Mouse (Mus musculus): ENCODE data around the gene Necab2.
A peak's percentile ranks its signal among the peaks of the same experiment; 100 is the strongest.

The Necab2 gene

GRCm38 (mm10) chr8:119446211-119446989, at the start of gene Necab2:
TSS of gene Necab2 (plus strand) at chr8:119446719.
- DNase-seq, result peak; percentile 88

GRCm38 (mm10) chr8:119398558-119398957, 48.0 kb upstream of the Necab2 start:
- no peak for DNase-seq

- no peak for DNase-seq
Observed at GRCm38 (mm10) chr8:119399255-119399654, 47.3 kb upstream of the Necab2 start.

GRCm38 (mm10) chr8:119400122-119400671, 46.3 kb upstream of the Necab2 start:
- DNase-seq, result peak; percentile 49

- no peak for DNase-seq
Observed at GRCm38 (mm10) chr8:119400904-119401303, 45.6 kb upstream of the Necab2 start.

- DNase-seq, result no peak
Observed at GRCm38 (mm10) chr8:119403912-119404311, 42.6 kb upstream of the Necab2 start.

- no peak for DNase-seq
Observed at GRCm38 (mm10) chr8:119404648-119405047, 41.9 kb upstream of the Necab2 start.

GRCm38 (mm10) chr8:119408311-119408710, 38.2 kb upstream of the Necab2 start:
- DNase-seq, result no peak

- no peak for DNase-seq
Observed at GRCm38 (mm10) chr8:119412037-119412734, 34.3 kb upstream of the Necab2 start.

- DNase-seq, result peak; percentile 80
Observed at GRCm38 (mm10) chr8:119412735-119413498, 33.6 kb upstream of the Necab2 start.

- DNase-seq, result no peak
Observed at GRCm38 (mm10) chr8:119413605-119414004, 32.9 kb upstream of the Necab2 start.

GRCm38 (mm10) chr8:119420318-119420717, 26.2 kb upstream of the Necab2 start:
- no peak for DNase-seq

- DNase-seq, result no peak
Observed at GRCm38 (mm10) chr8:119421603-119422122, 24.9 kb upstream of the Necab2 start.

- DNase-seq, result peak; percentile 48
Observed at GRCm38 (mm10) chr8:119422123-119422711, 24.3 kb upstream of the Necab2 start.

GRCm38 (mm10) chr8:119423631-119424141, 22.8 kb upstream of the Necab2 start:
- peak; percentile 75 for DNase-seq

- DNase-seq, result peak; percentile 56
Observed at GRCm38 (mm10) chr8:119424199-119424733, 22.3 kb upstream of the Necab2 start.

GRCm38 (mm10) chr8:119424740-119425139, 21.8 kb upstream of the Necab2 start:
- DNase-seq, result no peak

- DNase-seq, result peak; percentile 70
Observed at GRCm38 (mm10) chr8:119425533-119425932, 21.0 kb upstream of the Necab2 start.

GRCm38 (mm10) chr8:119426069-119426735, 20.3 kb upstream of the Necab2 start:
- peak; percentile 54 for DNase-seq

- DNase-seq, result no peak
Observed at GRCm38 (mm10) chr8:119427634-119428349, 18.7 kb upstream of the Necab2 start.

GRCm38 (mm10) chr8:119428350-119428740, 18.2 kb upstream of the Necab2 start:
- no peak for DNase-seq

Data from kidney, postnatal 14 days (tissue).